Mouse (Mus musculus): ENCODE measurements around the gene Pkp3.

The Pkp3 gene

DNA sequence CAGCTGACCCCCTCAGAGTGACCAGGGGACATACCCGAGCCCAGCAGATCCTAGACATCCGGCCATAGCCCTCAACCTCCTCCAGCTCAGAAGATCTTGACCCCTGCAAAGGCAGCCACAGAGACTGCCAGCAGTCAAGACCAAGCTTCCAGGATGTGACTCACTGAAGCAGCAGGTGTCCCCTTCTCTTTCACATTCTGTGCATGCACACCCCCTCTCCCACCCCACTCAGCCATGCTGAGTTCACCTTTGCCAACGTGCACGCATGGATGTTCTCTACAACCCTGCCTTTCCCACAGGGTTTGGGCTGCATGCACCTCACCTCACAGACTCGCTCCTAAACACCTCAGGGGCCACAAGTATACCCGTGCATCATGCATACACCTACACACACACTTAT lies 18.0 kb downstream of the Pkp3 start:
- no peak for DNase-seq

DNA sequence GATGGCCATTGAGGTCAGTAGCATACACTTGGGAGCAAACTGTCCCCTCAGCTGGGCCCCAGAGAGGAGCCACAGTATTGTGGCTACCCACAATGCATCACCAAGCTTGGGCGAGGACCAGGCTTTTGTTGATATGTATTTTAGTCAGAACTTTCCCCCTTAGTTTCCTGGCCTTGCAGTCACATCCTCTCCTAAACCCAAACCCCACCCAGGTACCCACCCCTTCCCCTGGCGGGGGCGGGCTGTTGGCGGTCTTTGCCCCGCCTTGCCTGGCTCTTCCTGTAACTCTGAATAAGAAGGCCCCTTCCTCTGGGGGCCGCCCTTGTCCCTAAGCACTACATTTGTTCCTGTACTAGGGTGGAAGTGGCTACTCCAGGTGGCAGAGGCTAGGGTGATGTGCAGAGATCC lies 18.6 kb downstream of the Pkp3 start:
- peak; percentile 88 to 89 for DNase-seq

DNA sequence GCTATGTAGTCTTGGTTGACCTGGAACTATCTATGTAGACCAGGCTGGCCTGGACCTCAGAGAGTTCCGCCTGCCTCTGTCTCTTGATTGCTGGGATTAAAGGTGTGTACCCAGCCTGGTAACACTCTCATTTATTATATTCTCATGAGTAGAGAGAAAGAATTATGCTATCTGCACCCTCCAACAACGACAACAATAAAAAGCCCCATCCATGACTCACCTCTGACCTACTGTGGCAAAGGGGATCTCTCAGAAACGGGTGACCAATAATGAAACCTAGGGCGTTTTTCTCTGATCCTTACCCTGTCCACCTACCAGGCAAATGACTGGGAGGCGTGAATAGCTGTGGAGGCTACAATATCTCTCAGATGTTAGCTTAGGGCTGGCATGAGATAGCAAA lies 19.2 kb downstream of the Pkp3 start:
- DNase-seq = no peak

DNA sequence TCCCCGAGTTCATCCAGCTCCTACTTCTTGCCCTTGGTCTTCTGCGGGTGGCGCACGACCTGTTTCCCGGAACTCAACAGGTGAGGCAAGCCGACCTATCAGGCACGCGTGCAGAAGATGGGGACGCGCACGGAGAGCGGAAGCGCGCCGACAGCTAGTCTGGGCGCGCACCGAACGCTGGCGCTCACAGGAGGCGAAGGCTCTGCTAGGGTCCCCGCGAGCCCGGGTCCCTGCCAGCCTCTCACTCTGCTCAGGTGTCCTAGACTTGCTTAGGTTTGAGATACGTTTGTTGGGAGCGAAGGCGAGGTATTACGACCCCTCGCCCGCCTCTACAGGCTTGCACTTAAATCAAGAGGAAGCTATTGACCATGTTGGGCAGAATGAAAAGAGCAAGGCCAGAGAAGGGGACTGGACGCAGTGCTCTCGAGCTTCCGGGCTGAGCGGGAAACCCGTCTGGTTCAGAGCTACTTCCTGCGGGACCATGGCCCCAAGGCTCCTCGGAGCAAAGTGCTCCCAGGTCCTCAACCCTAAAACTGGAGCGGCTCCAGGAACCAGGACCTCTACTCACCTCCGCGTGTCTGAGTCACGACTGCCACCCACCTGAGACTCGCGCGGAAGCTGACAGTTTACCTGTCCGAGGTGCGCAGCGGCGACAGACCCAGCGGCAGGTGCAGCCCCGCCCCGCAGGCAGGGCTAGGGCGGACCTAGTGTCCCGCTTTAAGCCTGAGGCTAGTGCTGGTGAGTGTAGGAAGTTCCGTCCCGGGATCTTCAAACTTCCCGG lies 22.1 kb downstream of the Pkp3 start, which contains the start of gene Sigirr:
Sigirr (minus strand) TSS at position 662 of the 781 bp plus-strand sequence.
- peak; percentile 53 to 69 for DNase-seq

DNA sequence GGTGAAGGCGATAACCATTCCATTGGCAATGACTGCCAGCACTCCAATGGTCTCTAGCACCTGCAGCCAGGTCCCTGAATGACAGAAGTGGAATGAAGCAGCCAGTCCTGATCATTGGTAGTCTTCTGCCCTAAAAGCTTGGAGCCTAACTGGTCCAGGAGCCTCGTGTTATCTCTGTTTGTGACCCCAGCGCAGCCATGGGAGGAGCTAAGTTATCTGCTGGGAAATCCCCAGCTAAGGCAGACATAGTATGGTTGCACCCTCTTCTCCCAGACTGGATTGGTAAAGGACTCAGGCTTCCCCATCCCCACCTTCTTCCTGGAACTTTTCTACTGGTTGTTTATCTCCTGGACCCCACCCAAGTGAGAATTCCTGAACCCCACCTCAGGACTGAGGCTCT lies 25.1 kb downstream of the Pkp3 start:
- no peak for DNase-seq

DNA sequence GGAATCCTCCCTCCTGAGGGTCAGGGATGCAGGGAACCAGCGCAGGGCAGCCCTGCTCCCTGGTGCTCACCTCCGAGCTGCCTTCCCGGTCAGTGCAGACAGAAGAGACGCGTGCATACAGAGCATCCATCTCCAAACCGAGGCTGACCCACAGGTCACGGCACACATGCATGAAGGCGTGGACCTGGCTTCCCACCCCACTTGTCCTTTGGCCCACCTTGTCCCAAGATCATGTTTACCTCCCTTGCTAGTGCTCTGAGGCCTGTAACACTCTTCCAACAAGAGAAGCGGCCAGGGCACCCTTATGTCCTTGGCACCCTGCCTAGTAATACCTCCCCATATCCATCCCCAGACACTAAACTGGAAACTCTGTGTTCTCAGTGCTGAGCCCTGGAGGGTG lies 37.9 kb downstream of the Pkp3 start:
- no peak for DNase-seq

DNA sequence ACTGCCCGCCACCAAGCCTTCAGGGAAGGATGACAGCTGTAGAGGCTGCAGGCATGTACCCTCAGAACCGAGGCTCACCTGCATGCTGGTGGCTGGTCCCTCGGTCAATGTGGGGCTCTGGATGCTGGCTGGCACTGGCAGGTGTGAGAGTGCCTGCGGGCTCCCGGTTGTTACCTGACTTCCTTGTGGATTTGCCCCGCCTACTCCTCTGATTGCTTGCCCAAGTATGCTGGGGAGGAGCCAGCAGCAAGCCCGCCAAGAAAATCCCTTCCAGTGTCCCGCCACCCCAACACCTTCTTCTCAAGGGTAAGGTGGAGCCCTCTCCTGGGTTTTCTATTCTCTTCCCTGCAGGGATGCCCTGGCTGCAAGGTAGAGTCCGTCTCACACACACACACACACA lies 39.6 kb downstream of the Pkp3 start, which contains the start of gene Ano9:
Ano9 (minus strand) TSS at position 171 of the 400 bp plus-strand sequence.
- DNase-seq = no peak

DNA sequence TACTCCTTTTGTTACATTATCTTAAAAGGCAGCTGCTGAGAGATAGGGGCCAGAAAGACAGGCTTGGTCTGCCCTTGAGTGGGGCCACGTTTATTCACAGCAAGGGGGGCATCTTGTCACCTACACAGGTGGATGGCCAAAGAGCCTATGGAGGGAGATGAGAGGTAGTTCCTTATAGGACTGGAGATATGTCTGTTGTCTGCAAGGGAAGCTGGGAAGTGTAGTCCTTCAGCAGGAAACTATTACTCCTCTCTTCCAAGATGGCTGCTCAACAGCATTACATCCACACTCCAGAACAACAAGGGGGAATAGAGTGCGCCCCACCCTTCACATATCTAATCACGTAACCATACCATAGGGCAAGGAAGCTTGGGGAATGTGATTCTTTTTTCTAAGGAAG lies 41.5 kb downstream of the Pkp3 start:
- DNase-seq = no peak

DNA sequence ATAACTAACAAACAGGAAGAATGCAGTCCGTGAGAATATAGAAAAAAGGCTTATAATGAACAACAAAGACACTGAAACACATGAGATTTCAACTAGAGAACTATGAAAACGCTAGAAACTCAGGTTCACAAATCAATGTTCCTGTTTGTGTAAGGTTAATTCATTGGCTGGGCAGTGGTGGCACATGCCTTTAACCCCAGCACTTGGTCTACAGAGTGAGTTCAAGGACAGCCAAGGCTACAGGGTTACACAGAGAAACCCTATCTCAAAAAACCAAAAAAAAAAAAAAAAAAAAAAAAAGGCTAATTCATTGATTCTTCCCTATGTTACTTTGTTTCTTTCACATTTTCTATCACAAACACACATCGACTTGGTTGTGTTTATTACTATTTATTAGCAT lies 42.6 kb downstream of the Pkp3 start:
- DNase-seq = no peak

DNA sequence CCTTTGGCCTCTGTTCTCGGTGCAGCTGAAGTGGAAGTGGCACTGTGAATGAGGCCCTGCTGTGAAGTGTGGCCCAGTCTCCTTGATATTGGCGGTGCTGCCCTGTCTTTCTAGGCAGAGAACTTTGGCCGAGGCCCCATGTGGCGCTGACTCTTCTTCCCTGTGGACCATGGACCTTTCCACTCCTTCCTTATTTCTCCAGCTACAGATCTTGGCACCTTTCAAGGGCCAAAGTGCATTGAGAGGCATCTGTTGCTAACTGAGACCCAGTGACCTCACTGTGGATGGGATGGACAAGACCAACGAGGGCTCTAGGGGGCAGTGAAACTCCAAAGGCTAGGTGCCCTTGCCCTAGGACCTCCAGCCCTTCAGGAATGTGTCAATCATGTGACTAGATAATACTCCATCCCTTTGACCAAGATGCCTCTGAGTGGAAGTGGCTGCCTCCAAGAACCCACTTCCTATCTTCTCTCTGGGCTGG lies 43.1 kb downstream of the Pkp3 start:
- DNase-seq = no peak

DNA sequence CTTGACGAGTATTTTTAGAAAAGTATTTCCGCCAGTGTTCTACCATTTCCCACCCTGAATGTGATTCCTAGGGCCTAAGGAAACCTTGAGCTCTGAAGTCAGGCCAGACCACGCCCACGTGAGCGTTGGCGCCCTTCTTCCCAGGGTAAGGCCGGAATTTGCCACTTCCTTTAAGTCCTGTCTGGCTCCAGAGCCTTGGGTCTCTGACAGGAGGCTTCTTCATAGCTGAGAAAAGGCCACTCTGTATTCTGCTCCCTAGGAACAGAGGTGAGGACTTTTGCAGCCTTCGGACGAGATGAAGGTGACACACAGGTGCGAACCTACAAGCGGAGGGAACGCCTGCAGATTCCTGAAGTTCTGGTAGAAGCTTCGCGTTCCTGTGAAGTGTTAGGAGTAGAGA lies 44.2 kb downstream of the Pkp3 start, which contains the start of gene Ptdss2:
Ptdss2 (plus strand) TSS at position 138 of the 400 bp plus-strand sequence.
- DNase-seq = no peak

DNA sequence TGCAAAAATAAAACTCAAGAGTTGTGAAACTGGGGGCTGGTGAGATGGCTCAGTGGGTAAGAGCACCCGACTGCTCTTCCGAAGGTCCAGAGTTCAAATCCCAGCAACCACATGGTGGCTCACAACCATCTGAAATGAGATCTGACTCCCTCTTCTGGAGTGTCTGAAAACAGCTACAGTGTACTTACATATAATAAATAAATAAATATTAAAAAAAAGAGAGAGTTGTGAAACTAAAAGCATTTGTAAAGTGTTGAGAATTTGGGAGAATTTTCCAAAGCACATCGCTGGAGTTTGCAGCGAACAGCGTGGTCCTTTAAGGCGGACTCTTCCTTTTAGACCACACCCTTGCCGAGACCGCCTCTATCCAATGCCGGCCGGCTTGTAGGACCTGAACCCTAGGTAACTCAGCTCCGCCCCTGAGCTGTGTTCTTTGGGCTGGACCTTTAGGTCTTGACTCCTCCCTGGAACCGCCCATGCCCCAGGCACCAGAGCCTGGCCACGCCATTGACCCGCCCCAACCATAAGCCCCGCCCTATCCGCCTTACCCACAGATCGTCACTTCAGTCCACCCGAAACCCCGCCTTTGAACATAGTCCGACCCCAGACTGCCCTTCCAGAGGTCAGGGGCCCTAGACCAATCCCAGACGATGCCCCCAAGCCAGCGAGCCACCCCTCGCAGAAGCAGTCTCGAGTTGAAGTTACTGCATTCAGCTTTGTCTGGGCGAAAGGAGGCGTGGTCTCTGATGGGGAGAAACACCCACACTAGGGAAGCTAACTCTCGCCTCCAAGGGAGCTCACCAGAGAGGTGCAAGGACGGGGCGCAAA lies 44.9 kb downstream of the Pkp3 start:
- DNase-seq = peak; percentile 93 to 96

DNA sequence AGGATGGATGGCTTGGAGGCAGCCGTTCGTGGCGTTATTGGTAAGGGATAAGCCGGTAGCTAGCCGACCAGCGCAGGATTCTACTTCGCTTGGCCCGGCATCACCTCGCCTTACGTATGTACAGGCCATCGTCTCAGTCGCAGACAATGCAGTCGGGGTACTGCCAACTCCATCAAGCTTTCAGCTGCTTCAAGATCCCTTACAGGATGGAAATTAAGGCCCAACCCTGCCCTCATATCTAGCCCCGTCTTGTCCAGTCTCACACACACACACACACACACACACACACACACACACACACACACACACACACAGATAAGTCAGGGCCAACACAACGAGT lies 45.5 kb downstream of the Pkp3 start:
- DNase-seq = no peak

DNA sequence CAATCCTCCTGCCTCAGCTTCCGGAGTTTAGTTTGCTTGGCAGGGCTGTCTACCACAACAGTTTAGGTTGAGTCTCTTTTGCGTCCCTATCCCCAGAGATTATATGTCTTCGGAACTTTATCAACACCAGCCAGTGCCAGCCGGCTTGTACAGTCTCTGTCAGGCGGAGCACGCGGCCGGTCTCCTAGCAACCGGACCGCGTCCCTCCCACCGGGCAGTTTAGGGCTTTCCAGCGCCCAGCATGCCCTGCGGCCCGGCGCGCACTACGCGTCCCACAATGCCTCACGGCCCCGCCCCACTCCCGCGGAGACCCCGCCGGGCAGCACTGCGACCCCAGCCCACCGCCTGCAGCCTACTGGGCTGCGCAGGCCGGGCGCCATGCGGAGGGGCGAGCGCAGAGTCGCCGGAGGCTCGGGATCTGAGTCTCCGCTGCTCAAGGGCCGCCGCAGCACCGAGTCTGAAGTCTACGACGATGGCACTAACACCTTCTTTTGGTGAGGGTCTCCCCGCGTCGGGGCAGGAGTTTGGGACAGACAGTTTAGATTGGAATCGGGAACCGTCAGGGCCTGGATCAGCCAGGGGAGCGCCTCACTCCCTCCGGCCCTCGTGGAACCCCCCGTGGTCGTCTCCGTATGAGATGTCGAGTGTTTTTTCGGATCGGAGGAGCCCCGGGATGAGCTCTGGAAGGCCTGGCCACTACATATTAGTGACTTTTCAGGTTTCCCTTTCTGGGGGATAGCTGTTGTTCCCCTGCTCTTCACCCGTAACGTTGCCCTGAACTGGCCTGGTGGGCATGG lies 53.2 kb downstream of the Pkp3 start:
- peak; percentile 77 to 87 for DNase-seq

DNA sequence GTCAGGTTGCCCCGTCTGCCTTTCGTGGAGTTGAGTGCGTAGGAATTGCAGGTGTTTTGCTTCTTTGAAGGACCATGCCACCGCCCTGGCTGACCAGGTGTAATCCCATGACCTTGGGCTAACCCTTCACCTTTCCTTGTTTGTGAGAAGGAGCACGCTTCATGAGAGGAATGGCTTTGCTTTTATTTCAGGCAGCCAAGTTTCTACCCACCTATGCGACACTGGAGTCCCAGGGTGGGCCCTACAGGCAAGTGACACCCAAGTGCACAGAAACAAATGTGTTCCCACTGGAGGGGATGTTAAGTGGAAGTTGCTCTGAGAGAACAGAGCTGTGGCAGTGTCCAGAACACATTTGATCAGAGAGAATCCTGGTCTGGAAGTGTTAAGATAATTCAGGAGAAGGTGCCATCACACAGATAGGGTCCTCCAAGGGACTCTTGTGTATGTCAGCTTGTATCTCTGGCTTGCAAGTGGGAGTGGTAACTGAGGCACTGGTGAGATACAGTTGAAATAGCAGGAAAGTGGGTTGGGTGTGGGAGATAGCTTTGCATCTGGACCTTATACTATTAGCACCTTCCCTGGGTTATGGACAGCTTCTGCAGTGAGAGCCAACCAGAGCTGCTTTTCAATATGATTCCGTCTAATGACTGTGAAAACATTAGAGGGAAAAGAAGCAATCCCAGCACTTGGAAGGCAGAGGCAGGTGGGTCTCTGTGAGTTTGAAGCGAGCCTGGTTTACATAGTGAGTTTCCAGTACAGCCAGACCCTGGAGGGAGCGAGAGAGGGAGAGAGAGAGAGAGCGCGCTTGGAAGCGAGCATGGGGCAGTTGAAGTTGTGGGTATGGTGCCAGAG lies 54.1 kb downstream of the Pkp3 start:
- DNase-seq = no peak
